Mouse (Mus musculus) bone marrow, adult 2 months (tissue): Measurements from ENCODE around the gene Sik3.

Experiments used
- CTCF ChIP-seq: fragments of 200-500 bp; IDR thresholded peaks from 2 replicates; pipeline ENCODE4 v1.5.1; 2011; ENCODE audit warnings: low read length, control low read depth; ENCODE audit not compliant: control insufficient read depth, insufficient read depth
- POLR2A ChIP-seq: fragments of 200-500 bp; IDR thresholded peaks from 2 replicates; pipeline ENCODE4 v1.6.1; 2011; ENCODE audit warnings: low read depth, mild to moderate bottlenecking, control low read depth, low read length, borderline replicate concordance; ENCODE audit not compliant: control insufficient read depth

- TF ChIP-seq POLR2A (no peak), CTCF (no peak)
Measured at GRCm38 (mm10) chr9:46152067-46153015, 139.7 kb downstream of the Sik3 start.
